Mouse (Mus musculus): ENCODE measurements around the gene Capn11. TPM values are rescaled to one million over a fixed set of nuclear protein-coding genes. Genes with fewer than 3 reads are reported as not detected.

Capn11 gene
- total RNA-seq, 2 experiments from 2014 or later, result 0.68 to 3.0 TPM

DNA sequence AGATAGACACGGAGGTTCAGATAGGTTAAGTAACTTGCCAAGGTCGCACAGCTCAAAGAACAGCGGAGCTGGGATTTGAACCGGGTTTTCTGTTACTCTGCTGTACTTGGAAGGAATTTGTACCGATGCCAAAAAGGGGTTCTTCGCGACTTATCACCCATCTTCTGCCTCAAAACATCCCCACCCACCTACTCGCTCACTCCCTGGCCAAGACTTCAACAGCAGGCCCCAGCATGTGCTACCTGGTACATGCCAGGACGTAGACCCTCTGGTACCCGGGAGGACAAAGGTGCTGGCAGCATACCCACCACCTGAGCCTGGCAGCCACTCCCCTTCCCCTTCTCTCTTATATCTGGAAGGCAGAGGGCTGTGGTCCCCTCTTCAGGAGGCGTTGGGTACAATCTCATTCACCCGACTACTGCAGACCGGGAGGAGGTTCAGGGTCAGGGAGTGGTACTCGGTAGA is 25.6 kb upstream of the Capn11 start:
- no peak for DNase-seq (ENCODE audit: low spot score in 2 of 2)

DNA sequence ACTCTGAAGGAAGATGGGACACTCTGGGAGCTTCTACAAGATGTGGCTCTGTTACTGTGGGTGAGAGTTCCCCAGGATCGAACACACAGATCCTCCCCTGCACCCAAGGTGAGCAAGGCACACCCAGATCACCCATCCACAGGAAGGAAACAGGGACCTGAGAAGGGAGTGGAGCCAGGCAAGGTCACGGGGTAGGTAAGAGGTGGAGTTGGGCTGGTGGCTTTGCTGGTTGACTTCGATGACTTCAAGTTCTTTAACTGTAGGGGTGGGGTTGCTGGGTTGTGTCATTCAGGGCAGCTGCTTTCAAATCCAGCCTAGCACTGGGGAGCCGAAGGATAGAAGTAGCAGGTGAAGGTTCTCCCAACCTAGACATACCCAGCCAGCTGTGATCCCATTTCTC is 23.7 kb upstream of the Capn11 start:
- DNase-seq (ENCODE audit: low spot score in 2 of 2), result no peak

DNA sequence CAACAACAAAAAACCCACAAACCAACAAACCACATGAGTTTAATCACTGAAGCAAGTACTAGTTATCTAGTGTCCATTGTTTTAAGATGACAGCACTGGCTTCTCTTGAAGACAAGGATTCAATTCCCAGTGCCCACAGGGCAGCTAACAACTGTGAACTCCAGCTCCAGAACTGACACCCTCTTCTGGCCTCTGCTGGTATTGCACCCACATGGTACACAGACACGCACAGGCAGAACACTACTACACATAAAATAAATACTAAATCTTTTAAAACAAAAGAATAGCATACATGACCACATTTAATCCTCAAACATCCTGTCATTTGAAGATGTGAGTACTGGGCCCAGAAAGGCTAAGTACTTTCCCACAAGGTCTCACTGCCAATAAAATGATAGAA is 22.5 kb upstream of the Capn11 start:
- DNase-seq (ENCODE audit: low spot score in 2 of 2), result no peak

DNA sequence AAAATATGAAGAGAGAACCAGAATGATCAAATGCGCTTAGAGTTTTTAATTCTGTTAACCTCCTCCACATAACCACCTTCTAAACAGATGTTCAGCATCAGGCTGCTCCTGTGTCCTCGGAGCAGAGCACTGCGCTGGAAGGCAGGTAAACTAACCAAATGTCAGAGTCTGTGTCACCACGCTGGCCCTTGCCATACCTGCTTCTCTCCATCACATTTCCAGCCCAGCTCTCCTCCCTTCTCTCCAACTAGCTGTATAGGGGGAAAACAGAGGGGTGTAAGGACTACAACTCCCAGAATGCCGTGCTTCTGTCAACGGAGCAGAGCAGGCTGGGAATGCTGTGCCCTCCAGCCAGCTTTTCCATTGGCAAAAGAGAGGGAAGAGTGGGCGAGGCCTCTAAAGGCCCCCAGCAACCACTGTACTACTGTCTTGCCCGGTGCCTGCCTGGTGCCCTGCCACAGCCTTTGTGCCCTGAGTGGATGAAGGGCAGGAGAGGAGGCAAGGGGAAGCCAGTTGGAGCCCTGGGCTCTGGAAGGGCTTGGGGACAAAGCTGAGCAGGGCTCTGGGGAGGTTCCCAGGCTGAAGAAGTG is 21.4 kb upstream of the Capn11 start:
- DNase-seq (ENCODE audit: low spot score in 2 of 2), result peak; percentile 79 to 80

DNA sequence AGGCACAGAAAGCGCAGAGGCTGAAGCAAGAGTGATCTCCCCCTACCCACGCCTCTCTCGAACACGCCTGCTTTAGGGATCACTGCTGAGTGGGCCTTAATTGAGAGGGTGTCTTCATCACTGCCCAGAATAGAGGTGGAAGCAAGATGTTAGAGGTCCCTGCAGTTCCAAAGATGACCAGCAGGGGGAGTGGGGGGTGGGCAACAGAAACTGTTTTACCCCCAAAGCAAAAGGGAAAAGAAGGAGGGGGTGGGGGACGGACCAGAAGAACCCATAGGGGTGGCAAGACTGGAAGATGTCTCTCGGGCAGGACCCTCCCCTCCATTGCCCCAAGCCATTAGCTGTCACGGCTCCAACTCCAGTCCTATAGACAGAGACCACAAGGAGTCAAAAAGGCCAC is 19.0 kb upstream of the Capn11 start:
- DNase-seq (ENCODE audit: low spot score in 2 of 2), result peak in 1 of 2 experiments; percentile 61

DNA sequence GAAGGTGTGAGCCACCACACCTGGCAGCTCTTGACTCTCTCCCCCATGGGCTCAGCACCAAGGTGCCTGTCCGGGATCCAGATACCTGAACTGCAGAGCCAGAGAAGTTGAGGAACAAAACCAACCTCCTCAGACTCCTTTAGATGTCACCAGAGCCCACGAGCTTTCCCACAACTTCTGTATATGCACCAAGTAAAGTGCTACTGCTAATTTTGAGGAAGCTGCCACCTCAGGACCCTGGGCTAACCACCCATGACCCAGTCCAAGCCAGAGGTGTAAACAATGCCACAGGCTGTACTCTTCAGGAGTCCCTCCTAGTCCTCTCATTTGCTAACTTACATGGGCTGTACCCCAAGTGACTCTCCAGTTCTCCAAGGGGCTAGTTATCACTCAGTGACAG is 13.5 kb upstream of the Capn11 start:
- no peak for DNase-seq (ENCODE audit: low spot score in 2 of 2)

DNA sequence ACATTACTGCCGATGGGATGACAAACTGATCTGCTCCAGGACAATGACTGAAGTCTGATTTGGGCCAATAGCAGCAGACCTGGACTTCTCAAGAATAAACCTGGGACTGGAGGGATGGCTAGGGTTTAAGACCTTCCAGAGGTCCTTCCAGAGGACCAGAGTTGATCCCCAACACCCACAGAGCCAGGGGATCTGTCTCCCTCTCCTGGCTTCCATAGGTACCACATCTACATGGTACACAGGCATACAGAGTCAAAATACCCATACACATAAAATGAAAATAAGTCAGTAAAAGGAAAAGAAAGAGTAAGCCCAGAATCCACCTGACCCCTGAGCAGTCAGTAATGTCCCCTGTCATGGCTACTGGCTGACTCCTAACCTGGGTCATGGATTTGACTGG is 12.7 kb upstream of the Capn11 start:
- DNase-seq (ENCODE audit: low spot score in 2 of 2), result no peak

DNA sequence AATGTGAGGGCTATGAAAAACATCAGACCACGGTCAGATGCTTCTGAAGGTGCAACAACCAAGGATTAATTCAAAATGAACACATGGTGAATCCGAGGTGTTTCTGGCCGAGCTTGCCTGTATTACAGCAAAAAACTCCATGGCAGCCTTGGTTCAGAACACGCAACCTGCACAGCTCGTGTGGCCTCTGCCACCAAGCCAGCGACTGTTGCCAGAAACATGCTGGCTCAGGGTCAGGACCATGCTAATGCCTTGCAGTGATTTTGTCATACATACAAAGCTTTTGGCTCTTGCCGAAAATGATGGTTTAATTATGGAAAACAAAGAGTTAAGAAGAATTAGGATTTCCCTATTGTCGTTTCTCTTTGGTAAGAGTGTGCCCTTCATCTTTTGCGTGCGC is 8.9 kb upstream of the Capn11 start:
- no peak for DNase-seq (ENCODE audit: low spot score in 2 of 2)

DNA sequence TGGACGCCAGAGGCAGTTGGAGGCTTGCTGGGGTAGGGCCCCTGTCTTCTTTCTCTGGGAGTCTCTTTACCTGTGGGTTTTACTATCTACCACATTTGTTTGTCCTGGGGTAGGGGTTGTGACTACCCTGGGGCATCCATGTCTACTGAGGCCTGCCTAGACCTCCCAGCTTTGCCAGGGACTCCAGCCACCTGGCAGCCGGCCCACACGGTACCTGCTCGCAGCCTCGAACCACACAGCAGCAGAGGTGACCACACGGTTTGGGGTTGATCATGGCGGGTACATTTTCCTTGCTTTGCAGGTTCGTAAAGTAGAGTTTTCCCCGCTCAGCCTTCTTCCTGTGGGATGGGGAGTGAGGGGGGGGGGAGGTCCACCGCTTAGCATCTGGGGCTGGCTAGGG is 8.4 kb upstream of the Capn11 start:
- no peak for DNase-seq (ENCODE audit: low spot score in 2 of 2)

DNA sequence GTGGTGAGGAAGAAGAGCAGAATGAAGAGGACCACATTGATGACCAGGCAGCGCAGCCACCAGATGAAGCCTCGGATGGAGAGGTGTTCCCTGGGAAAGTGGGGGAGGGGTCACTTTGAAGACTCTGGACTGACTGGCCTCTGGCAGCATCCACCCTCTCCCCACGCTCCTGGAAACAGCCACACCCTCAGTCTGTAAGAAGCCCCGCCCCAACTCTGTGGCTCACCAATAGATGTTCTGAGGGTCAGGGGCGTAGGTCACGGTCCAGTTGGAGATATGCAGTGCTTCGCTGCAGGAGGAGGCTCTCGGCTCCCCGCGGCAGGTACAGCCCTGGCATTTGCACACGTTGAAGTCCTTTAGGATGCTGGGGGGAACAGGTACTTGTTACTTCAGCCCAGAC is 7.0 kb upstream of the Capn11 start:
- no peak for DNase-seq (ENCODE audit: low spot score in 2 of 2)

DNA sequence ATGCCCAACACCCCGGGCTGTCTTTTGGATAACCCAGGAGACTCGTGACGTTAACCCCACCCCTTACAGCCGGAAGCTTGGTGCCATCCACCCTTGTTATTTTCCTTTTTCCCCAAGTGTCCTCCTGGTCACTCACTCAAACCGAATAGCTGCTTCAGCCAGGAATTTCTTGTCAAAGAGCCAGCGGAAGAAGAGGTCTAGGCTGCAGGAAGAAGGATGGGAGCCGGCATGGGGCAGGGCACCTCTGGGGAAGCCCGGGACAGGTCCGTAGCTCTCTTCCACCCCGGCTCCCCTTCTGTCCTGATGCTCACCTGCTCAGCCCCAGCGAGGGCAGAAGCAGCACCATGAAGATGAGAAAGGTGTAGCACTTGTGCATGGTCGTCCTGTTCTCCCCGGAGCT is 5.5 kb upstream of the Capn11 start:
- DNase-seq (ENCODE audit: low spot score in 2 of 2), result no peak

DNA sequence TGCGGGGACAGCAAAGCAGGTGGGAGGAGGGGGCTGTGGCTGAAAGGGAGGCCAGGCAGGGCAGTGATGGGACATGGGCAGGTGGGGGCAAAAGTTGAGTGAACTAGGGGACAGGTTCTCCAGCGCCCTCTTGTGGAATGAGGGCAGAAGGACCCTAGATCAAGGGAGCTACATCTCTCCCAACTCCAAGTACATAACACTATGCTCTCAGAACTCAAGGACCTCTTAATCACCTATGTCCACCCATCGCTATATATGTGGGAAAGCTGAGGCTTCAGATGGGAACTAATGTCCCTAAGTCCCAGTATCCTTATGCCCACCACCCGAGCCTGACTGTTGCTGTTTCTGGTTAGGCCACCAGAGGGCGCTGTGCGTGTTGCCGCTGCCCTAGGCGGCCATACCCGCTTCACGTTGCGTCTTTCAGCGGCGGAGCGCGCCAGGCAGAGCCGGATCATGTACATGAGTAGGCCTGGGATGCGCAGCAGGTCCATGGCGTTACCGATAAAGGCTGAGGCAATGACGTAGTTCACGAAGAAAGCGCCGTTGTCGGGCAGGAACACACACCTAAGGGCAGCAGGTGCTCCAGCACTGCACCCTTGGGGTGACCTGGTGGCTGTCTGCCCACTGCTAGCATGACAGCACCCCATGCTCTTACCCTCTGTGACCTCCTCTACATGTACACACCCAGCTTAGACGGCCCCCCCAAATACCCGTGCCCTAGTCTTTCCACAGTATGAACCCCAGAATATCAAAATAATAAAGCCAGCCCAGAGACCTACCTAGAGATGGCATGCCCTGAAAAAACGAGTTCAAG is 4.2 kb upstream of the Capn11 start:
- peak; percentile 65 to 83 for DNase-seq (ENCODE audit: low spot score in 2 of 2)

DNA sequence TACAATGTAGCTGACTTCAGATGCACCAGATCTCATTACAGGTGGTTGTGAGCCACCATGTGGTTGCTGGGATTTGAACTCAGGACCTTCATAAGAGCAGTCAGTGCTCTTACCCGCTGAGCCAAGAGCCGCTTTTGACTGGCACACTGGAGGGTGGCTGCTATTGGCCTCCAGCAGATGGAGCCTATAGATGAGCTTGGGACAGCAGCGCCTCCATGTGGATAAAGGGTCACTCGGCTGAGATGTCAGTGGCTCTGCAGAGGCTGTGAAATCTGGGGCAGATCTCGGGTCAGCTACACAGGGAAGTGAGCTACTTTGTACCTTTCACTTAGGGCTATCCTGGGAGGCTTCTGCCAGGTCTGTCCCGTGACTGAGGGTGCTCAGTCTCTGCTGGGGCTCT is 3.3 kb downstream of the Capn11 start:
- no peak for DNase-seq (ENCODE audit: low spot score in 2 of 2)

DNA sequence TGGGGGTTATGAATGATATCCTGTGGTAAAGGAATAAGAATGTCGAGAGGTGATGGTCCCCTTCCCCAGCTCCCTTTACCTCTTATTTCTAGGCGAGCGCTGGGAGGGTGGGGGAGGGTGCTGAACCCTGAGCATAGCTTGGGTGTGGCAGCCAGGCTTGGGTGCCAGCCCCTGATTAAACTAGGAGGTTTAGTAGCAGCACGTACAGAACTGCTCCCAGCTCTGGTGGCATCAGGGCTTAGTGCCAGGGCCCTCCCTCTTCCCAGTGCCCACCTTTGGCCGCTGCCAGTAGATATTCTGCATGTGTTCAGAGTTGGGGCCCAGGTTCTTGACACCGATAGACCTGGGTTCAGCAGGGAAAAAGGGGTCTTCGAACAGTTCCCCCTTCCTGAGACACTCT is 5.9 kb downstream of the Capn11 start:
- DNase-seq (ENCODE audit: low spot score in 2 of 2), result no peak

DNA sequence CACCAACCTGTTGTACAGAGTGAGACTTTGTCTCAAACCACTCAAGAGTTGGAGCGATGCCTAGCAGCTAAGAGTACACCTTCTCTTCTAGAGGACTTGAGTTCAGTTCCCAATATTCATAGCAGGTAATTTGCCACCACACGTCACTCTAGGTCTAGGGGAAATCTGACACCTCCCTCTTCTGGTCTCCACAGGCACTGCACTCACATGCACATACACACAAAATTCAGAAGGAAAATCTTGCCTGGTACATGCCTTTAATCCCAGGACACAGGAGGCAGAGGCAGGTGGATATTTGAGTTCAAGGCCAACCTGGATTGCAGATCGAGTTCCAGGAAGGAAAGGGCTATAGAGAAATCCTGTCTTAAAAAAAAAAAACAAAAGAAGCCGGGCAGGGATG is 14.9 kb downstream of the Capn11 start:
- DNase-seq (ENCODE audit: low spot score in 2 of 2), result no peak

DNA sequence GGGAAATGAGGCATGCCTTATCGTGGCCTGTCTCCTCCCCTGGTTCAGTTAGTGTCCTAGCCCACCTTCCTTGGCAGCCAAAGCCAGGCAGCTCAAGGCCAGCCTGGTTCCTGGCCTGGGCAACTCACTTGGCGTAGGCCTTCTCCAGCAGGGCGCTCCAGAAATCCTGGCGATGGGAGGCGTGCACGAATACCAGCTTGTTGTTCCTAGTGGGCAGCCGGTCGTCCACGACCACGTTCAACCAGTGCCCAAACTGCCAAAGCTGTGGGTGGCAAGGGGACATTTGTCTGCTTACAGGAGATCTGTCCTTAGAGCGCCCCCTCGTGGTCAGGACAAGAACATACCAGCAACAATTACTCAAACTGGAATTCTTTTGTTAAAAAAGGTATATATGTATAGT is 16.4 kb downstream of the Capn11 start:
- peak; percentile 39 to 71 for DNase-seq (ENCODE audit: low spot score in 2 of 2)

DNA sequence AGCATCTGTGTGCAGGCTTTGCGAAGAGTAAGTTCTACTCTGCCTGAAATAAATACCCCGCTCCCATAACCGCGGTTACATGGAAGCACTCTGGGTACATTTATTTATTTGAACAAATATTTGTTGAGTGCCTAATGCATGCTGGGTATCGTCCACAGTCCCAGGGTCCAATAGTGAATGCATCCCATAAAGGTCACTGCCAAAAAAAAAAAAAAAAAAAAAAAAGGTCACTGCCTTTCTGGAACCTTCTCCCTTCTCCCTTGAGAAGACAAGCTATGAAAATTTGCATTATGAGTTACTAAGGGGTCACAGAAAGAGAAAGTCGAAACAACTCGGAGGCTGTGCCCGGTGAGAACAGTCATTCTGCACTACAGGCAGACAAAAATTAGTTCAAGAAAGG is 17.1 kb downstream of the Capn11 start:
- no peak for DNase-seq (ENCODE audit: low spot score in 2 of 2)

DNA sequence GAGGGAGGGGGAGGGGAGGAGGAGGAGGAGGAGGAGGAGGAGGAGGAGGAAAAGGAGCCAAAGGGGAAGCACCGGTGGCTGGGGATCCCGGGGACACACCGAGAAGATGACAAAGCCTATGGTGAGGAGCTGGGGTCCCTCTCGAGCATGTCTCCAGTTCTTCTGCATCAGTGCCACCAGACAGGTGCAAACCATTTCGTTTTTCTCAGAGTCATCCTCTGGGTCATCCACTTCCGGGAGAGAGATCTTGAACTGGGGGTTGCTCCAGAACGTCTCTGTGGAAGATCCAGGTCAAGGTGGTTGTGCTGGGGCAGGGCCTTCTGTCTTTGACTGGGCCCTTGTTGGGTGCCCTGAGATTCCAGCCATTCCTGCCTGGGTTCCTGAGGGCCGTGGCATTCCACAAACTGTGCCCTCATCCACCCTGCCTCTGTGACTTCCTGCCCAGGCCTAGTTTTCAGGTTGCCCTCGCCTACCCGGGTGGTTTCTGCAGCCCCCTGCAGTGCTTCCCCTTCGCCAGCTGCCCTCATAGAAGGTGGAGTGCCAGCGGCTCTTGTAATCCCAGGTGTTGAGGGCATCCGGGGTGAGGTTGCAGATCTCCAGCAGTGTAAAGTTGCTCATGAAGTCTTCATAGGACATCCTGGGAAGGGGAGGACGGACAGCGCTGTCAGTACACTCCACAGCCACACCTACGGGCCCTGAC is 20.4 kb downstream of the Capn11 start:
- DNase-seq (ENCODE audit: low spot score in 2 of 2), result no peak

DNA sequence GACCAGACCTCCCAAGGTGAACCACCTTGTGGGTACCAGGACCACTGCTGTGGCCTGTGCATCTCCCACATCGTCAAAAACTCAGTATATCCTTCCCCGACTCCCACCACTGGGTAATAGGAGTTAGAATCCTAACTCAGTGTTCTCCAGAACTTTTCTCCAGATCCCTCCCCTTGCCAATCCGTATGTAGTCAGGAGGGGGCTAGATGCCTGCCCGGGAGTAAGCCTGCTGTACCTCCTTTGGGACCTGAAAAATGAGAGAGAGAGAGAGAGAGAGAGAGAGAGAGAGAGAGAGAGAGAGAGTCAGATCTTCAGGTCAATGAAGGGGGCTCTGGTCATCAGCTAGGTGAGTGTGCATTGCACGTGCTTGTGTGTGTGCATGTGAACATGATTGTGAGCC is 25.1 kb downstream of the Capn11 start:
- DNase-seq (ENCODE audit: low spot score in 2 of 2), result no peak

DNA sequence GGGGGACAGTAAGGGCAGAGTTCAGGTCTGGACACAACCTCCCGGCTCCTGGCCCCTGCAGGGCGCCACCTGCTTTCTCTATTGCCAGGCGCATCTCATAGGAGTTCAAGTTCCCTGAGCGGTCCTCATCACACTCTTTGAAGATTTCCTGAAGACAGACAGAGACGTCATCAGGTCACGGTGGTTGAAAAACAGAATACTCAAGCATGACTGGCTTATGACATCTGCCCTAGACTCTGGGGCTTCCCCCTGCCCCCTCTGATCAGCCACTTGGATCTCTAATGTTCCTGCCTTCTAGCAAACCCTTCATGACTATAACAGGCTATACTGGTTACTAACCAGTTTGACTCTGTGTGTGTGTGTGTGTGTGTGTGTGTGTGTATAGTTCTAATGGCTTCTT is 27.2 kb downstream of the Capn11 start:
- DNase-seq (ENCODE audit: low spot score in 2 of 2), result no peak

DNA sequence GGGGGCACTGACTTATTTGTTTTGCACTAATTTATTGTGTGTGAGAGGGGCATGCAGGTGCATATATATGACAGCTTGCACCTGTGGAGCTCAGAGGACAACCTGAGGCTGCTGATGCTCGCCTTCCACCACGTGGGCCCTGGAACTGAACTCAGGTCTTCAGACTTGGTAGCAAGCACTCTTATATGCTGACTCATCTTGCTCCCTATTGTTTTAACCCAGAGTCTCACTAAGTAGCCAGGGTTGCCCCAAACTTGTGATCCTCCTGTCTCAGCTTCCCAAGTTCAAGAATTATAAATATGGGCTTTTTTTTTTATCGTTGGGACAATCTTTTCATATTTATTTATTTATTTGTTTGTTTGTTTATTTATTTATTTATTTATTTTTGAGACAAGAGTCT is 28.1 kb downstream of the Capn11 start:
- no peak for DNase-seq (ENCODE audit: low spot score in 2 of 2)

Measured in layer of hippocampus, adult 18-20 months (tissue).